Mouse (Mus musculus): ENCODE data around the gene Wdr31. TPM values are rescaled to one million over a fixed set of nuclear protein-coding genes. Genes with fewer than 3 reads are reported as not detected.

The Wdr31 gene
- total and polyA plus RNA-seq, 3 experiments = 3.0 to 5.0 (median 3.8) TPM

DNA sequence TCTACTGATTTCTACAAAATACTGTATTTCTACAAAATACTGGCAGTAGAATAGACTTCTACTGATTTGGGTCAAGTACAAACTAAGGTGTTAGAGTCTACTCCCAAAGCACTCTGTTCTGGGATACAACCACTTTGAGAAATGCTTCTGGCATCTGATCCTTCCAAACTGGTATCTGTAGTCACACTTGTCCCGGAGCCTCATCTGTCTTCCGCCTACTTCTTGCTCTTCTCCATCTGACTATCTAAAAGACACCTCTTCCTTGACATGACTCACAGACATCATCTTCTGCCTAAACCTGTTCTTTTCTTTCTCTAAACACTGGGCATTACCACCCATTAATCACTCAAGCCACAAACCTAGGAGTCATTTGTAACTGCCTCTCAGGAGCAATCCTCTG lies 1.4 kb upstream of the Wdr31 start:
- in situ Hi-C loops (cut with MboI; ENCODE audit: low pct_ligation_motif_present, low pct_unique_long_range_greater_than_20kb, low sequenced_read_pairs) (no loop called here), dilution Hi-C loops (cut with MboI; ENCODE audit: extremely low pct_ligation_motif_present, extremely low pct_unique_long_range_greater_than_20kb, low sequenced_read_pairs) (no loop called here)
- TF ChIP-seq CHD2 (IDR thresholded peaks at IDR 0.05; ENCODE audit: low read length) (no peak), ZC3H11A (IDR thresholded peaks at IDR 0.05; ENCODE audit: low read depth, low read length) (no peak), BHLHE40 (IDR thresholded peaks at IDR 0.05; ENCODE audit: low read depth, low read length) (no peak), ZKSCAN1 (IDR thresholded peaks at IDR 0.05; ENCODE audit: borderline replicate concordance, low read depth, low read length) (no peak), USF1 (IDR thresholded peaks at IDR 0.05; ENCODE audit: low read depth, low read length) (no peak), CTCF (conservative IDR thresholded peaks at IDR 0.05 in 1 of 2, IDR thresholded peaks at IDR 0.05 in 1 of 2; ENCODE audit: low read depth in 2 of 2, low read length in 2 of 2) (no peak), PAX5 (IDR thresholded peaks at IDR 0.05; ENCODE audit: low read length) (no peak), MAFK (IDR thresholded peaks at IDR 0.05; ENCODE audit: insufficient replicate concordance, low read length) (no peak), ELF1 (IDR thresholded peaks at IDR 0.05; ENCODE audit: low read depth, low read length) (no peak), MAX (IDR thresholded peaks at IDR 0.05; ENCODE audit: low read length) (no peak), TBP (conservative IDR thresholded peaks at IDR 0.05; ENCODE audit: low read depth, low read length) (no peak), RCOR1 (conservative IDR thresholded peaks at IDR 0.05; ENCODE audit: low read depth, low read length) (no peak), USF2 (conservative IDR thresholded peaks at IDR 0.05; ENCODE audit: low read depth, low read length) (no peak), MAZ (IDR thresholded peaks at IDR 0.05; ENCODE audit: low read depth, low read length) (no peak), GABPA (IDR thresholded peaks at IDR 0.05; ENCODE audit: insufficient replicate concordance, low read depth, low read length) (no peak), SIN3A (IDR thresholded peaks at IDR 0.05; ENCODE audit: low read length) (no peak), ZMIZ1 (IDR thresholded peaks at IDR 0.05; ENCODE audit: low read depth, low read length) (no peak), KAT2A (IDR thresholded peaks at IDR 0.05; ENCODE audit: insufficient replicate concordance, low read length) (no peak)
- Histone ChIP-seq H3K27ac (ENCODE audit: insufficient read depth, low read depth) (no peak overlapping the region), H3K4me2 (ENCODE audit: insufficient read depth, low read depth, poor library complexity, severe bottlenecking) (no peak overlapping the region), H3K36me3 (replicated peaks in 1 of 2; ENCODE audit: control insufficient read depth in 1 of 2, insufficient read depth in 1 of 2, low read length in 1 of 2) (no peaks in the 10 kb centered on the region), H3K9me3 (replicated peaks; ENCODE audit: low read length) (peaks cover 3% of the 10 kb centered on the region), H3K9ac (ENCODE audit: insufficient read depth, low read depth) (no peak overlapping the region), H3K4me1 (ENCODE audit: control insufficient read depth in 1 of 2, insufficient read depth in 2 of 2) (peaks cover 9 to 30% of the 10 kb centered on the region in 2 experiments), H3K27me3 (replicated peaks) (no peaks in the 10 kb centered on the region), H3K4me3 (replicated peaks in 1 of 3; ENCODE audit: low read depth in 2 of 3, low read length in 2 of 3, poor library complexity in 1 of 3) (no peak overlapping the region), H3K79me2 (replicated peaks; ENCODE audit: control insufficient read depth, extremely low read depth, insufficient read depth, poor library complexity, severe bottlenecking) (no peaks in the 10 kb centered on the region)
- DNase-seq (ENCODE audit: extremely low read depth) = no peak

DNA sequence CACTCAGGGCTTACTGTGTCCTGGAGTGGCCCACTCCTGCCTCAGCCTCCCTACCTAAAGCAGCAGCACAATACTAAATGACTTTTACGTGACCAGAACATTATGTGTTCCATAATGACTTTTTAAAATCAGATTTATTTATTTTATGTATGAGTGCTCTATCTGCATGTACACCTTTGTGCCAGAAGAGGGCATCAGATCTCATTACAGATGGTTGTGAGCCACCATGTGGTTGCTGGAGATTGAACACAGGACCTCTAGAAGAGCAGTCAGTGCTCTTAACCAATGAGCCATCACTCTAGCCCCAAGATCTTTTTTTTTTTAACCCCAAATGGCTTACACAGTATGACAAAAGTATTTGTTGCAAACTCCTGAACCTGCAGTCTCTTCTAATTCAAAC lies 2.5 kb downstream of the Wdr31 start:
- peaks cover 0 to 6% of the 10 kb centered on the region in 2 experiments; a peak in 2 of 4 replicates for H3K4me1 ChIP-seq (ENCODE audit: control insufficient read depth in 1 of 2, insufficient read depth in 2 of 2)
- DNase-seq (ENCODE audit: extremely low read depth) = no peak
- no peaks in the 10 kb centered on the region for H3K79me2 ChIP-seq (replicated peaks; ENCODE audit: control insufficient read depth, extremely low read depth, insufficient read depth, poor library complexity, severe bottlenecking)
- no peaks in the 10 kb centered on the region for H3K27me3 ChIP-seq (replicated peaks)
- no peak overlapping the region for H3K4me2 ChIP-seq (ENCODE audit: insufficient read depth, low read depth, poor library complexity, severe bottlenecking)
- TF ChIP-seq CTCF (conservative IDR thresholded peaks at IDR 0.05 in 1 of 2, IDR thresholded peaks at IDR 0.05 in 1 of 2; ENCODE audit: low read depth in 2 of 2, low read length in 2 of 2) = peak in 1 of 2 experiments; percentile 58; a peak in 2 of 4 replicates
- peak; percentile 20 for TF ChIP-seq RAD21 (IDR thresholded peaks at IDR 0.05; ENCODE audit: low read depth, low read length)
- no peak for TF ChIP-seq E2F4 (IDR thresholded peaks at IDR 0.05; ENCODE audit: insufficient replicate concordance, low read depth, low read length)
- TF ChIP-seq SMC3 (IDR thresholded peaks at IDR 0.05; ENCODE audit: low read depth, low read length) = peak; percentile 31; the same call in 1 of the 2 replicates
- no peak for TF ChIP-seq MAFK (IDR thresholded peaks at IDR 0.05; ENCODE audit: insufficient replicate concordance, low read length)
- dilution Hi-C loops (cut with MboI; ENCODE audit: extremely low pct_ligation_motif_present, extremely low pct_unique_long_range_greater_than_20kb, low sequenced_read_pairs) = no loop called here
- H3K9ac ChIP-seq (ENCODE audit: insufficient read depth, low read depth) = no peak overlapping the region
- H3K36me3 ChIP-seq (replicated peaks in 1 of 2; ENCODE audit: control insufficient read depth in 1 of 2, insufficient read depth in 1 of 2, low read length in 1 of 2) = no peaks in the 10 kb centered on the region
- H3K4me3 ChIP-seq (replicated peaks in 1 of 3; ENCODE audit: low read depth in 2 of 3, low read length in 2 of 3, poor library complexity in 1 of 3) = no peak overlapping the region
- in situ Hi-C loops (cut with MboI; ENCODE audit: low pct_ligation_motif_present, low pct_unique_long_range_greater_than_20kb, low sequenced_read_pairs) = no loop called here
- H3K9me3 ChIP-seq (replicated peaks; ENCODE audit: low read length) = peaks cover 3% of the 10 kb centered on the region
- H3K27ac ChIP-seq (ENCODE audit: insufficient read depth, low read depth) = no peak overlapping the region
